Mouse (Mus musculus): ENCODE data around the gene Syt3. TPM values are rescaled to one million over a fixed set of nuclear protein-coding genes. Genes with fewer than 3 reads are reported as not detected.

Gene Syt3
- polyA plus RNA-seq, 1 experiment from 2014 or later: 75.4 TPM

DNA sequence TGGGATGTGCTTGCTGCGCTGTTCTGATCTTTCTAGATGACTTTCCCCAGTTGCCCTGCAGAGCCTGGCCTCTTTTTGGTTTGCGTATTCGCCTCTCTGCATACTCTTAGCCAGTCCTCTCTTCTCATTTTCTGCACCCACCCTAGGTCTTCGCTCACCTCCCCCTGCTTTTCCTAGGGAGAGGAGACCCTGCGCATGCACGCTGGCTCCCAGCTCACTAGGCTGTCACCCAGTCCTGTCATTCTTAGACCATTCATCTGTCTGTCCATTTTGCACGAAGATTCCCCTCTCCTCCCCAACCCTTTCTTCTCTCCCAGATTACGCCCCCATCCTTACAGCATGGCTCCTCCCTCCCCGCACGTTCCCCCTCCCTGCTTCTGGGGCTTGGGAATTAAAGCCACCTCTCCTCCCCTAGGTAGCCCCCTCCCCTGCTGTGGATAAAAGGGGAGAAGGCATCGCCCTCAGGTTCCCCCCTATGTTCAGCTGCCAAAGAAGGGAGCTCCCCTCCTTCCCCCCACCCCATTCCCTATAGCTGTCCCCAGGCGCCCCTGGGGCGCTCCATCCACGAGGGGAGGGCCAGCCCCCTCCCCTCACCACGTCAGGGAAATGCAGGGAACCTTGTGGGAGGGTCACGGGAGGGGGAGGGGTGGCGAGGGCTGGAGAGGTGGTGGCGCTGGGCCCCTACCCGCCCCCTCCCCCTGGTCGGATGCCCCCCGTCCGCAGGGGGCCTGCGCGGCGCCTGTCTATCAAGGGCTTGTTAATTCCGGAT, 24.8 kb upstream of the Syt3 start:
- H3K36me3 ChIP-seq: peaks cover 20% of the 10 kb centered on the region
- H3K9me3 ChIP-seq (replicated peaks): no peaks in the 10 kb centered on the region
- peaks cover 40% of the 10 kb centered on the region for H3K27me3 ChIP-seq (replicated peaks)
- H3K4me3 ChIP-seq (replicated peaks): peak overlapping the region; percentile 52
- peak; percentile 7; the same call in 1 of the 2 replicates for ATAC-seq (ENCODE audit: low FRiP score)
- 7% methylated on average over 18 of the region's 26 CpGs for WGBS
- peaks cover 37% of the 10 kb centered on the region for H3K4me1 ChIP-seq
- H3K4me2 ChIP-seq: peak overlapping the region; percentile 94
- H3K27ac ChIP-seq (replicated peaks): peak overlapping the region; percentile 94
- H3K9ac ChIP-seq (replicated peaks): peak overlapping the region; percentile 56

DNA sequence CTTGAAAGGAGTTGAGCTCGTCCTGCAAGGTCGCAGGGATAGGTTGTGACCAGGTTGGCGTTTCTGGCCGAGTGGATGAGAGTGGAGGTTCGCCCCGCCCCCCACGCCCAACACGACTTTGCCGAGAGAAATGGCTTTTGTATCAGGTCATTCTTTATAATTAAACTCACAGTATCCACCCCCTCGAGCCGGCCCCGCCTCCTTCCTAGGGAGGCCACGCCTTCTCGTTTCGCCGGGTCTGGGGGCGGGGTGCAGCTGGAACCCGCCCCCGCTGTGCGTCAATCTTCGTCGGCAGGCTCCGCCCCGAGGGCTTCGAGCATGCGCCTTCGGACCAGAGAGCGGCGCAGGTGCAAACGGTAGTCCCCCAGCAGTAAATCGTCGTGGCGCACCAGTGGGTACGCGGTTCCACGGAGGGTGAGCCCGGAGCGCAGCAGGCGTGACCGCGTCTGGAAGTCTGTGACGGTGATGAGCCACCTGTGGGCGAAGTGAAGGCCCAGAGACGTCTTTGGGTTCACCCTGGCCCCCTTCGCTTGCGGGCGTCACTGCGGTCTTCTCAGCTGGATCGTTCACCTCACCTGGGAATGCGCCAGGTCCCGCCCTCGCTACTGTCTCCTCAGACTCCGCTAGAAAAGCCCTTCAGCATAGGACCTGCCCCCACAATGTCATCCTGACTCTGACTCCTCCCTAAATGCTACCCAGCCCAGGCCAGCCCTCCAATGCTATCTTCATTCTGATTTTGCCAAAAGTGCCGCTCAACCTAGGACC, 23.8 kb upstream of the Syt3 start:
- peak; percentile 87 for ATAC-seq (ENCODE audit: low FRiP score)
- peaks cover 36% of the 10 kb centered on the region for H3K4me1 ChIP-seq
- H3K9ac ChIP-seq (replicated peaks): peak overlapping the region; percentile 62
- peaks cover 29% of the 10 kb centered on the region for H3K27me3 ChIP-seq (replicated peaks)
- under 1% methylated on average over 54 of the region's 54 CpGs for whole genome bisulfite sequencing
- H3K4me3 ChIP-seq (replicated peaks): peak overlapping the region; percentile 52
- peak overlapping the region; percentile 94 for H3K4me2 ChIP-seq
- H3K36me3 ChIP-seq: peaks cover 11% of the 10 kb centered on the region
- H3K27ac ChIP-seq (replicated peaks): peak overlapping the region; percentile 94
- H3K9me3 ChIP-seq (replicated peaks): no peaks in the 10 kb centered on the region

DNA sequence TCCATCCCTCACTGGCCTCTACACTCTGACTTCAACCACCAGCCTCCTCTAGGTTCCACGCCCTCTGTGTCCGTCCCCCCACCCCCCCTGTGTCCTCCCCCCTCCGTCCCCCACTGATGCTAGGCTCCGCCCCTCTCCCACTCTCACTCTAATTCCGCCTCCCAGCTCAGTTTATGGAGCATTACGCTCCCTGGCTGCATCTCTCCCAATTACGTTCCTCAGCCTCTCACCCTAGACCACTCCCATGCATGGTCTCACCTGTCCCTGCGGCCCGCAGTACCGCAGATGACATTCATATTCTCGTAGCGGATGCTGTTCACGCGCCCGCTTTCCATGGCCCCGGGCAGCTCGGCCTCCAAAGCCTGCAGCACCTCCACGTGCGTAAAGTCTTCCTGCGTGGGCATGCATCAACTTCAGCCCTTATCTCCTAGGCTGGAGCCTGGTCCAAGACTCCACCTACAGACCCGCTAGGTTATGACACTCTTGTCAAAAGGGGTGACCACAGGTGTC, 23.1 kb upstream of the Syt3 start:
- H3K27me3 ChIP-seq (replicated peaks): peaks cover 27% of the 10 kb centered on the region
- H3K27ac ChIP-seq (replicated peaks): peak overlapping the region; percentile 94
- peak overlapping the region; percentile 62 for H3K9ac ChIP-seq (replicated peaks)
- 5% methylated on average over 21 of the region's 21 CpGs for WGBS
- H3K9me3 ChIP-seq (replicated peaks): no peaks in the 10 kb centered on the region
- H3K4me3 ChIP-seq (replicated peaks): peak overlapping the region; percentile 52
- peak overlapping the region; percentile 94 for H3K4me2 ChIP-seq
- H3K36me3 ChIP-seq: peaks cover 9% of the 10 kb centered on the region
- peak; percentile 61 for ATAC-seq (ENCODE audit: low FRiP score)
- peaks cover 36% of the 10 kb centered on the region for H3K4me1 ChIP-seq

DNA sequence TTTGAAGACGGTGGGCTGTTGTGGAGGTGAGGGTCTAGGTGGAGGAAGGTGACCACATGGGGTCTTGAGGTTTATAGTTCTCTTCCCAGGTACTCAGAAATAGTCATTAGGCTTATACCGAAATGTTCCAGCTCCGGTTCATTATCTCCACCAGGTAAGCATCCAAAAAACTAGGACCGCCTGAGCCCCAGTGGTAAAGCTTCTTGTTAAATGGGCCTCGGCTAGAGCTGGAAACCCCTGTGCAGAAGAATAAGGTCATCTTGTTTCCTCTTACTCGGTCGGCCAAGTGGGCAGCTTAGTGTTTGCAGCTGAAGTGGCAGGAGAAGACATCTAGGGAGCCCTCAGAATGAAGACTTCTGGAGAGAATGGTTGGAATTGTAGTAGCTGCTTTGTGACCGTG, 11.2 kb upstream of the Syt3 start:
- no peak overlapping the region for H3K4me2 ChIP-seq
- no peak overlapping the region for H3K4me3 ChIP-seq (replicated peaks)
- no peaks in the 10 kb centered on the region for H3K27me3 ChIP-seq (replicated peaks)
- WGBS: 93% methylated on average over 8 of the region's 8 CpGs
- H3K9me3 ChIP-seq (replicated peaks): no peaks in the 10 kb centered on the region
- H3K9ac ChIP-seq (replicated peaks): no peak overlapping the region
- peaks cover 17% of the 10 kb centered on the region for H3K4me1 ChIP-seq
- no peak for ATAC-seq (ENCODE audit: low FRiP score)
- no peak overlapping the region for H3K27ac ChIP-seq (replicated peaks)
- H3K36me3 ChIP-seq: no peaks in the 10 kb centered on the region

DNA sequence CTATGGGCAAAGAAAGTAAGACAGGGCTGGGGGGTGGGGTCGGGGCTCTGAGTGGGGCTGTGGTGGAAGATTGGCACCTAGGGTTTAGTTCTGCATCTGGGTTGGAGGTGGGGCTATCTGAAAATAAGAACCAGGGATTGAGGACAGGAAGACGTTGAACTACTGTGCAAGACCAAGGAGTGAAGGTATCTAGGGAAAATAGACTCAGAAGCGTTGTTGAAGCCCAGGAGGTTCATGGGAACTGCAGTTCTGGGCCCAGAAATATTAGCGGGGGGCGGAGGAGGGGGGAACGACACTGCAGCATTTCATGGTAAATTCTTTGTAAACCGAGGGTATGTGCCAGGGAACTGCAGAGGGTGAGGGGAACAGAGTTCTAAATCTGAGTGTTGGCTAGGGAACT, 10.4 kb upstream of the Syt3 start:
- H3K4me1 ChIP-seq: peaks cover 17% of the 10 kb centered on the region
- peak overlapping the region; percentile 82 for H3K4me2 ChIP-seq
- no peaks in the 10 kb centered on the region for H3K36me3 ChIP-seq
- H3K9me3 ChIP-seq (replicated peaks): no peaks in the 10 kb centered on the region
- H3K4me3 ChIP-seq (replicated peaks): peak overlapping the region; percentile 56
- peak; percentile 26 for ATAC-seq (ENCODE audit: low FRiP score)
- H3K9ac ChIP-seq (replicated peaks): peak overlapping the region; percentile 41
- H3K27ac ChIP-seq (replicated peaks): peak overlapping the region; percentile 81; the same call in 1 of the 2 replicates
- 12% methylated on average over 7 of the region's 7 CpGs for WGBS
- H3K27me3 ChIP-seq (replicated peaks): no peaks in the 10 kb centered on the region

DNA sequence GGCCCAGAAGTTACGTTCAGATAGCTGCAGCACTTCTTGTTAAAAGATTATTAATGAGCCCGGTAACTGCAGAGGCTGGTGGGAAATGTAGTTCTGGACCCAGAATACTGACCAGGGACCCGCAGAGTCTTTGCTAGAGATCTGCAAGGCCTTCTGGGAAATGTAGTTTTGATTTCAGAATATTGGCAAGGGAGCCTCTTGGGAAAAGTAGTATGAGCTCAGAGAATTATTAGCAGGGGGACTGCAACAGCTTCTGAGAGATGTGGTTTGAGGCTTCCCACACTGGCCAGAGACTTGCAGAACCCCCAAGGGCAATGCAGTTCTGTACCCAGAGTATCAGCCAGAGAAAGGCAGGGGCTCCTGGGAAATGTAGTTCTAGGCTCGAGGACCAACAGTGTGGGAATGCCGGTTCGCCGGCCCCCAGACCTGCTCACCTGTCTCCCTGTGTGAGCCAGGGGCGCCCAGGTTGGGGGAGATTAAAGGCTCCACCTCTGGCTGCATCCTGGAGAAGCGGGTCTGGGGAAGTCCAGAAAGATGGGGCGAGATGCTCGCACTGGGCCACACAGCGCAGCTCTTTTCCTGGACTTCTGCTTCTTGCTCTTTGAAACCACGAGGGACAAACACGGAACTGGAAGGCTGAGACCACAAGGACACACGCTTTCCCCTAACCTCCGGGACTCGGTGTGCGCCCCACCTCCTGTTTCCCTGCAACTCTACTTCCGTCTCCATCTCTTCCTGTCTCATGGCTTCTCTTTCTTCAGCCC, 9.8 kb upstream of the Syt3 start:
- peak overlapping the region; percentile 81 for H3K27ac ChIP-seq (replicated peaks)
- peak overlapping the region; percentile 56 for H3K4me3 ChIP-seq (replicated peaks)
- H3K36me3 ChIP-seq: no peaks in the 10 kb centered on the region
- under 1% methylated on average over 19 of the region's 19 CpGs for WGBS
- peak; percentile 90 for ATAC-seq (ENCODE audit: low FRiP score)
- H3K4me1 ChIP-seq: peaks cover 17% of the 10 kb centered on the region
- H3K4me2 ChIP-seq: peak overlapping the region; percentile 82
- peak overlapping the region; percentile 51 for H3K9ac ChIP-seq (replicated peaks)
- H3K9me3 ChIP-seq (replicated peaks): no peaks in the 10 kb centered on the region
- no peaks in the 10 kb centered on the region for H3K27me3 ChIP-seq (replicated peaks)

DNA sequence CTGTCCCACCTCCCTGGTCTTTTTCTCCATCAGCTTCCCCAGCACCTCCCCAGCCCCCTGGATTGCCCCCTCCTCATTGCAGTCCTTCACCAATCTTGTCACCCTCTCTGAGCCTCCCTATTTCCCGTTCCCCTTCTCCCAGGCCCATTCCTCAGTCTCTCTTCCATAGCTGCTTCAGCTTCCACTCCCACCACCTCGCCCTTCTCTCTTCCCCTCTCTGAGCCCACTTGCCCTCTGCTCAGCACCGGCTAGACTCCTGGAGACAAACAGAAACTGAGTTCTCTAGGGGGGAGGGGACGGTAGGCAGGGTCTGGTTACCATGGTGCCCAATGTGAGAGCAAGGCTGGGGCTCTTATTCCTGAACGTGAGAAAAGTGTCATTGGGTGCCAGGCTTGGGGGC, 9.1 kb upstream of the Syt3 start:
- peak overlapping the region; percentile 82 for H3K4me2 ChIP-seq
- H3K36me3 ChIP-seq: no peaks in the 10 kb centered on the region
- H3K4me1 ChIP-seq: peaks cover 17% of the 10 kb centered on the region
- peak overlapping the region; percentile 51 for H3K9ac ChIP-seq (replicated peaks)
- peak; percentile 46; the same call in 1 of the 2 replicates for ATAC-seq (ENCODE audit: low FRiP score)
- 5% methylated on average over 5 of the region's 5 CpGs for WGBS
- no peaks in the 10 kb centered on the region for H3K9me3 ChIP-seq (replicated peaks)
- H3K27me3 ChIP-seq (replicated peaks): no peaks in the 10 kb centered on the region
- peak overlapping the region; percentile 81 for H3K27ac ChIP-seq (replicated peaks)
- peak overlapping the region; percentile 56 for H3K4me3 ChIP-seq (replicated peaks)

DNA sequence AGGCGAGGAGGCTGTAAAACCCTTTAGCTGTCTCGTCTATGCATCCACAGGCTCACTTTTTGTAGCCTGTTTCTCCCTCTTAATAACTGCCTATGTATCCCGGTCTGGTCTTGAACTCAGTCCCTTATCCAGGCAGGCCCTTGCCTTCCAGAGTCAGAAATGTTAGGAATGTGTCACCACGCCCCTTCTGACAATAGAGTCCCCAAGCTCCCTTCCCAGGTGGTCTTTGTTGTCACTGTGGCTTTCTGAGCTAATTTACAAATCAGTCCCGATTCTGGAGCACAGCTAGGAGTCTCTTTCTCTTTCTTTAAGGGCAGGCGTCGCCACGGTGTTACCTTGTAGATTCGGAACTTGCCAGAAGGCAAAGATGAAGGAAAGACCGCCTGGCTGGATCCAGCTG, 8.7 kb upstream of the Syt3 start:
- Histone ChIP-seq H3K9me3 (replicated peaks) (no peaks in the 10 kb centered on the region), H3K27ac (replicated peaks) (peak overlapping the region; percentile 81), H3K36me3 (no peaks in the 10 kb centered on the region), H3K4me1 (peaks cover 17% of the 10 kb centered on the region), H3K9ac (replicated peaks) (peak overlapping the region; percentile 51), H3K4me2 (peak overlapping the region; percentile 82), H3K4me3 (replicated peaks) (peak overlapping the region; percentile 56), H3K27me3 (replicated peaks) (no peaks in the 10 kb centered on the region)
- no peak for ATAC-seq (ENCODE audit: low FRiP score)
- 3% methylated on average over 10 of the region's 10 CpGs for WGBS

DNA sequence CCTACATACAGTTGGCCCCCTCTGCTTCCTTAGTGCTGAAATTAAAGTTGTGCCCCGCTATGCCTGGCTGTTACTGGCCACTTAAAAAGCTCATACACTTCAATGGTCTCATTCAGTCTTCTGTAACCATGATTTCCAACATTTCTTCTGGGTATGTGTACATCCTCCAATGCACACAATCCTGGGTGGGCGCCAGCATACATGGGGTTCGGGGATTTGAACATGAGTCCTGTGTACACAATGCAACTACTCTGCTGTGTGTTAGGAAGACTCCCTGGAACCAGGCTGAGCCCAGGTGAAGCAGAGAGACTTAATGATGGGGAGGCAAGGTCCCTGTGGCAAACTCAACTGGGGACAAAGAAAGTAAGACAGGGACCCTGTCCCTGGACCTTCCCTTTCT, 8.1 kb upstream of the Syt3 start:
- Histone ChIP-seq H3K4me3 (replicated peaks) (no peak overlapping the region), H3K4me2 (peak overlapping the region; percentile 82; the same call in 1 of the 2 replicates), H3K27ac (replicated peaks) (no peak overlapping the region), H3K4me1 (peaks cover 17% of the 10 kb centered on the region), H3K27me3 (replicated peaks) (no peaks in the 10 kb centered on the region), H3K36me3 (no peaks in the 10 kb centered on the region), H3K9ac (replicated peaks) (no peak overlapping the region), H3K9me3 (replicated peaks) (no peaks in the 10 kb centered on the region)
- ATAC-seq (ENCODE audit: low FRiP score): no peak
- 69% methylated on average over 3 of the region's 3 CpGs for WGBS

DNA sequence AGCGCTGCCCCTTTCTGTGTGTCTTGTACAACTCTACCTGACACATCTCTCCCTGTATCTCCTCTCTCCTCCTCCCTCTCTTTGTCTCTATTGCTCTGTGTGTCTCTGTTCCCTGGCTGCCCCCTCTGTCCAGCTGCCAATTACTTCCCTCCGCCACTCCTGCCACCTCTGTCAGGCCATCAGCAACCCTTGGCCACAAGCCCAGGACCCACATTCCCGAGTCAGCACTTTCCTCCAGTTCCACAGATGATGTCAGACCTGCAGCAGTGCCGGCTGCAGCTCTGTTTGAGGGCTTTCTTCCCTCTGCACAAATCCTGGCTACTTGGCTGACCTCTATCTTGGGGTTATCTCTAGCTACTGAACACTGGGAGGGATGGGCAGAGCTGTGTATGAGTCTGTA, 5.6 kb upstream of the Syt3 start:
- H3K27me3 ChIP-seq (replicated peaks): no peaks in the 10 kb centered on the region
- H3K27ac ChIP-seq (replicated peaks): no peak overlapping the region
- 42% methylated on average over 4 of the region's 4 CpGs for WGBS
- H3K9ac ChIP-seq (replicated peaks): no peak overlapping the region
- H3K4me1 ChIP-seq: peaks cover 25% of the 10 kb centered on the region
- no peak overlapping the region for H3K4me3 ChIP-seq (replicated peaks)
- H3K4me2 ChIP-seq: no peak overlapping the region
- no peaks in the 10 kb centered on the region for H3K36me3 ChIP-seq
- no peaks in the 10 kb centered on the region for H3K9me3 ChIP-seq (replicated peaks)
- no peak for ATAC-seq (ENCODE audit: low FRiP score)

DNA sequence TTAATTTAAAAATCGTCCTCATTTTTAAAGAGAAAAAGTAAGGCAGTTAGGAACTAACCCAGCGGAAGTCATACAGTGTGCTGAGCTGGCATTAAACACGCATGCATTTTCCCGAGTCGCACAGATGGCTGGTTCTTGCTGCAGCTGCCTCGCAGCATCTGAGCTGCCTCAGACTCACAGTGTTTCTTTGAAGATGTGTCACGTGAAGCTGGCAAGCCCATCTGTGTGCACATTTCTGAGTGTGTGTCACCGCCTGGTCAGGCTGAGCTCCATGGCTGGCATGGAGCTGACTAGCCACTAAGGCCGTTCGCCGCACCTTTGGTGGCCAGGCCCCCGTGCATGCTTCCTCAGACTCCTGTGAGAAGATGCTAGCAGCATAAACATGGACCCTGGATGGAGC, 1.4 kb upstream of the Syt3 start:
- H3K4me2 ChIP-seq: no peak overlapping the region
- 46% methylated on average over 12 of the region's 12 CpGs for WGBS
- ATAC-seq (ENCODE audit: low FRiP score): 0 out of 2 replicates have a peak, but pooled peaks have one; percentile 1

More for the DNA sequence above, 1.4 kb upstream of the Syt3 start:
- Histone ChIP-seq H3K9ac (replicated peaks) (no peak overlapping the region), H3K4me1 (peaks cover 26% of the 10 kb centered on the region), H3K27ac (replicated peaks) (peak overlapping the region; percentile 71), H3K27me3 (replicated peaks) (peaks cover 3% of the 10 kb centered on the region), H3K4me3 (replicated peaks) (no peak overlapping the region), H3K9me3 (replicated peaks) (no peaks in the 10 kb centered on the region), H3K36me3 (no peaks in the 10 kb centered on the region)

All from neural tube, embryonic 15.5 days (tissue).